Mouse (Mus musculus) CH12.LX (cell line): ENCODE data around the gene Psmd13. TPM values are rescaled to one million over a fixed set of nuclear protein-coding genes. Genes with fewer than 3 reads are reported as not detected.
A peak's percentile ranks its signal among the peaks of the same experiment; 100 is the strongest.

Experiments
- DNase-seq: peaks from one replicate; pipeline ENCODE4 v3.0.0-alpha.2; 2013; ENCODE audit errors: extremely low read depth
- H3K27ac ChIP-seq: 2 replicates; pipeline ENCODE4 v1.5.1; 2012; ENCODE audit warnings: low read depth, mild to moderate bottlenecking, control low read depth, moderate library complexity; ENCODE audit not compliant: insufficient read depth
- H3K27me3 ChIP-seq: replicated peaks from 2 replicates; pipeline ENCODE3; 2012; ENCODE audit warnings: inconsistent platforms
- H3K36me3 ChIP-seq, 2 experiments: replicated peaks in 1 of 2; 2 replicates each; pipeline versions ENCODE3 to v1.6.1; 2012; ENCODE audit warnings: inconsistent platforms in 1 of 2, low read length in 1 of 2, mild to moderate bottlenecking in 1 of 2, mixed read lengths in 1 of 2, moderate library complexity in 1 of 2; ENCODE audit not compliant: control insufficient read depth in 1 of 2, insufficient read depth in 1 of 2
- H3K4me1 ChIP-seq, 2 experiments: 2 replicates each; pipeline ENCODE4 v1.6.1; 2012; ENCODE audit warnings: inconsistent platforms in 1 of 2, moderate library complexity in 1 of 2; ENCODE audit not compliant: insufficient read depth in 2 of 2, control insufficient read depth in 1 of 2
- H3K4me2 ChIP-seq: 2 replicates; pipeline ENCODE4 v1.6.1; 2012; ENCODE audit warnings: low read depth, mild to moderate bottlenecking, control low read depth; ENCODE audit not compliant: poor library complexity, insufficient read depth, severe bottlenecking
- H3K4me3 ChIP-seq, 3 experiments: fragments of 150-350 bp in 1 of 3; sonication (generic) in 1 of 3; replicated peaks in 1 of 3; 2 replicates each; pipeline versions ENCODE3 to v1.5.1; 2011 to 2012; ENCODE audit warnings: low read depth in 2 of 3, low read length in 2 of 3, mild to moderate bottlenecking in 2 of 3, moderate library complexity in 2 of 3, control low read depth in 1 of 3, improper control_type of control experiment in 1 of 3, inconsistent platforms in 1 of 3, mixed read lengths in 1 of 3; ENCODE audit not compliant: poor library complexity in 1 of 3
- H3K79me2 ChIP-seq: replicated peaks from 2 replicates; pipeline ENCODE4 v1.6.1; 2012; ENCODE audit warnings: mild to moderate bottlenecking, moderate library complexity; ENCODE audit not compliant: control insufficient read depth, poor library complexity, insufficient read depth, severe bottlenecking; ENCODE audit errors: extremely low read depth
- H3K9ac ChIP-seq: 2 replicates; pipeline ENCODE4 v1.6.1; 2012; ENCODE audit warnings: low read depth, mild to moderate bottlenecking, control low read depth, moderate library complexity; ENCODE audit not compliant: insufficient read depth
- H3K9me3 ChIP-seq: replicated peaks from 2 replicates; pipeline ENCODE3; 2012; ENCODE audit warnings: low read length, inconsistent platforms, mixed read lengths
- BHLHE40 ChIP-seq: IDR thresholded peaks from 2 replicates; pipeline ENCODE4 v1.6.1; 2011; ENCODE audit warnings: mild to moderate bottlenecking, low read depth, low read length, improper control_type of control experiment
- CHD1 ChIP-seq: IDR thresholded peaks from 2 replicates; pipeline ENCODE4 v1.6.1; 2012; ENCODE audit warnings: low read depth, low read length, improper control_type of control experiment, inconsistent platforms
- CTCF ChIP-seq, 2 experiments: IDR thresholded peaks in 1 of 2; conservative IDR thresholded peaks in 1 of 2; 2 replicates each; pipeline ENCODE4 v1.5.1; 2011 to 2012; ENCODE audit warnings: low read depth in 2 of 2, low read length in 2 of 2, improper control_type of control experiment in 1 of 2, inconsistent platforms in 1 of 2, mild to moderate bottlenecking in 1 of 2, moderate library complexity in 1 of 2
- ELF1 ChIP-seq: IDR thresholded peaks from 2 replicates; pipeline ENCODE4 v1.6.1; 2014; ENCODE audit warnings: low read depth, mild to moderate bottlenecking, inconsistent platforms, low read length, improper control_type of control experiment
- GABPA ChIP-seq: IDR thresholded peaks from 2 replicates; pipeline ENCODE4 v1.6.1; 2012; ENCODE audit warnings: low read depth, low read length, improper control_type of control experiment, inconsistent platforms; ENCODE audit not compliant: insufficient replicate concordance
- IRF4 ChIP-seq: IDR thresholded peaks from 2 replicates; pipeline ENCODE4 v1.6.1; 2014; ENCODE audit warnings: low read depth, mild to moderate bottlenecking, inconsistent platforms, low read length, improper control_type of control experiment
- JUN ChIP-seq: IDR thresholded peaks from 2 replicates; pipeline ENCODE4 v1.6.1; 2011; ENCODE audit warnings: low read depth, mild to moderate bottlenecking, low read length, improper control_type of control experiment, moderate library complexity; ENCODE audit not compliant: insufficient read depth
- JUND ChIP-seq: conservative IDR thresholded peaks from 2 replicates; pipeline ENCODE4 v1.6.1; 2011; ENCODE audit warnings: low read depth, low read length, improper control_type of control experiment
- KAT2A ChIP-seq: IDR thresholded peaks from 2 replicates; pipeline ENCODE4 v1.6.1; 2012; ENCODE audit warnings: low read length, improper control_type of control experiment, inconsistent platforms; ENCODE audit not compliant: insufficient replicate concordance
- MAFK ChIP-seq: IDR thresholded peaks from 2 replicates; pipeline ENCODE4 v1.6.1; 2011; ENCODE audit warnings: low read length, improper control_type of control experiment; ENCODE audit not compliant: insufficient replicate concordance
- MAX ChIP-seq: IDR thresholded peaks from 2 replicates; pipeline ENCODE4 v1.6.1; 2011; ENCODE audit warnings: low read length, improper control_type of control experiment
- MXI1 ChIP-seq: IDR thresholded peaks from 2 replicates; pipeline ENCODE4 v1.6.1; 2011; ENCODE audit warnings: mild to moderate bottlenecking, low read depth, low read length, improper control_type of control experiment
- NELFE ChIP-seq: IDR thresholded peaks from 2 replicates; pipeline ENCODE4 v1.6.1; 2011; ENCODE audit warnings: low read depth, low read length, improper control_type of control experiment
- SIN3A ChIP-seq: IDR thresholded peaks from 2 replicates; pipeline ENCODE4 v1.6.1; 2012; ENCODE audit warnings: low read length, improper control_type of control experiment, inconsistent platforms
- SMC3 ChIP-seq: IDR thresholded peaks from 2 replicates; pipeline ENCODE4 v1.6.1; 2011; ENCODE audit warnings: low read depth, low read length, improper control_type of control experiment
- TCF12 ChIP-seq: IDR thresholded peaks from 2 replicates; pipeline ENCODE4 v1.6.1; 2014; ENCODE audit warnings: low read depth, mild to moderate bottlenecking, inconsistent platforms, low read length, improper control_type of control experiment
- UBTF ChIP-seq: IDR thresholded peaks from 2 replicates; pipeline ENCODE4 v1.6.1; 2012; ENCODE audit warnings: low read depth, mild to moderate bottlenecking, inconsistent platforms, low read length, improper control_type of control experiment, moderate library complexity
- USF2 ChIP-seq: conservative IDR thresholded peaks from 2 replicates; pipeline ENCODE4 v1.6.1; 2011; ENCODE audit warnings: low read depth, low read length, improper control_type of control experiment
- ZC3H11A ChIP-seq: IDR thresholded peaks from 2 replicates; pipeline ENCODE4 v1.6.1; 2012; ENCODE audit warnings: low read depth, mild to moderate bottlenecking, inconsistent platforms, low read length, improper control_type of control experiment
- ZMIZ1 ChIP-seq: IDR thresholded peaks from 2 replicates; pipeline ENCODE4 v1.6.1; 2012; ENCODE audit warnings: low read depth, mild to moderate bottlenecking, inconsistent platforms, low read length, improper control_type of control experiment
- ZNF384 ChIP-seq: IDR thresholded peaks from 2 replicates; pipeline ENCODE4 v1.6.1; 2012; ENCODE audit warnings: low read depth, low read length, improper control_type of control experiment, inconsistent platforms
- dilution Hi-C: fragments of 300-500 bp; cut with MboI; formaldehyde crosslinking; loops from 2 replicates; pipeline ENCODE4 v1.14.3; 2020; ENCODE audit warnings: low sequenced_read_pairs; ENCODE audit not compliant: extremely low pct_unique_long_range_greater_than_20kb, extremely low pct_ligation_motif_present
- in situ Hi-C: fragments of 300-500 bp; cut with MboI; formaldehyde crosslinking; loops from 3 replicates; pipeline ENCODE4 v1.14.3; 2019; ENCODE audit warnings: low sequenced_read_pairs, low pct_ligation_motif_present, low pct_unique_long_range_greater_than_20kb, mixed read lengths
- polyA plus RNA-seq: library from polyadenylated mRNA; unstranded; fragments of >175 nt; gene quantifications from 2 replicates; pipeline ENCODE4 v1.2.1, GENCODE M21; 2012; ENCODE audit warnings: low read depth; ENCODE audit not compliant: insufficient read length
- total RNA-seq, 2 experiments: library from RNA; depleted of rRNA; stranded (reverse); fragments of 300-350 nt in 1 of 2; fragments of >200 nt in 1 of 2; gene quantifications; 2 replicates each; pipeline ENCODE4 v1.2.3; 2012 to 2014

Psmd13 gene
- total and polyA plus RNA-seq, 3 experiments = 165 to 185 (median 168) TPM

GRCm38 (mm10) chr7:140858746-140859145 is 23.0 kb upstream of the Psmd13 start:
- no peak overlapping the region for H3K27ac ChIP-seq
- no peaks in the 10 kb centered on the region for H3K9me3 ChIP-seq
- no peaks in the 10 kb centered on the region for H3K27me3 ChIP-seq
- H3K4me3 ChIP-seq = peak overlapping the region; percentile 84 to 98 (median 92)
- in situ Hi-C loops (no loop called here), dilution Hi-C loops (no loop called here)
- peaks cover 22 to 35% of the 10 kb centered on the region in 2 experiments for H3K4me1 ChIP-seq
- H3K79me2 ChIP-seq = peaks cover 35% of the 10 kb centered on the region
- TF ChIP-seq UBTF = no peak
- TF ChIP-seq ZNF384 = no peak
- TF ChIP-seq MXI1 = no peak
- no peak for TF ChIP-seq CHD1
- no peak for TF ChIP-seq CTCF (conservative IDR thresholded peaks at IDR 0.05 in 1 of 2, IDR thresholded peaks at IDR 0.05 in 1 of 2; ENCODE audit: low read depth in 2 of 2, low read length in 2 of 2)
- H3K36me3 ChIP-seq = peaks cover 55 to 70% of the 10 kb centered on the region in 2 experiments
- no peak for DNase-seq
- H3K9ac ChIP-seq = peak overlapping the region; percentile 97; the same call in 1 of the 2 replicates
- peak overlapping the region; percentile 79 for H3K4me2 ChIP-seq

DNA sequence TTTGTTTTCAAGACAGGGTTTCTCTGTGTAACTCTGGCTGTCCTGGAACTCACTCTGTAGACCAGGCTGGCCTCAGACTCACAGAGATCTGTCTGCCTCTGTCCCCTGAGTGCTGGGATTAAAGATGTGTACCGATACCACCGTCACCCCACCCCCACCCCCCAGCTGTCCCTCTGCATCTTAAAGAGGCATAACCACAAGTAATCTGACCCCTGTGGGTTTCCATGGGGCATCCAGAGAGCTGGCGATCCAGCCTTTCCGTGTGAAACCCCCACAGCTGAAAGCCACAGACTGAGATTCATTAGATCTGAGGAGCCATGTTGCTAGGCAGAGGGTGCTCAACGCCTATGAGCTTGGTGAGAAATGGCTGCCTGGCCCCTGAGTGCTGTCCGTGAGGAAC is 21.8 kb upstream of the Psmd13 start:
- H3K9me3 ChIP-seq = no peaks in the 10 kb centered on the region
- no peak overlapping the region for H3K27ac ChIP-seq
- dilution Hi-C loops (no loop called here), in situ Hi-C loops (no loop called here)
- TF ChIP-seq MAFK (no peak), BHLHE40 (no peak), KAT2A (no peak), UBTF (no peak), ZC3H11A (no peak), TCF12 (no peak), IRF4 (no peak), ZMIZ1 (no peak), MAX (no peak), GABPA (no peak), ELF1 (no peak)
- no peak overlapping the region for H3K4me3 ChIP-seq
- peaks cover 32% of the 10 kb centered on the region for H3K79me2 ChIP-seq
- peaks cover 20 to 29% of the 10 kb centered on the region in 2 experiments for H3K4me1 ChIP-seq
- H3K9ac ChIP-seq = no peak overlapping the region
- peaks cover 58 to 70% of the 10 kb centered on the region in 2 experiments for H3K36me3 ChIP-seq
- DNase-seq = no peak
- H3K27me3 ChIP-seq = no peaks in the 10 kb centered on the region
- H3K4me2 ChIP-seq = 0 out of 2 replicates have a peak overlapping the region, but pooled peaks have one; percentile 4

DNA sequence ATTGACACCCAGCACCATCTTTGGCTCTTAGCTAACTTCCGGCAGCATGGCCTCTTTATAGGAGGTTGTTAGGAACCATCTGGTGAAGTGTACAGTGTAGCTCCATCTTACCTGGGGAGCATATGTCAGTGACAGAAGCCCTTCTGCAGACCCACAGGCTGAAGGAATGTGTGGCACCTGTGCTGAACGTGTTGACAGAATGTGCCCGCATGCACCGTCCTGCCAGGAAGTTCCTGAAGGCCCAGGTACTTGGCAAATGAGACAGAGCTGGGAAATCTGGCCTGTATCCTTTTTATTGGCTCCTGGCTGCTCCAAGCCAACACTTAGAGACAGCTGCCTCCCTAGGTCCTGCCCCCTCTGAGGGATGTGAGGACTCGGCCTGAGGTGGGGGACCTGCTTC is 21.0 kb upstream of the Psmd13 start:
- DNase-seq = no peak
- no peaks in the 10 kb centered on the region for H3K9me3 ChIP-seq
- H3K27me3 ChIP-seq = no peaks in the 10 kb centered on the region
- dilution Hi-C loops (no loop called here), in situ Hi-C loops (no loop called here)
- peaks cover 65 to 75% of the 10 kb centered on the region in 2 experiments for H3K36me3 ChIP-seq
- H3K4me2 ChIP-seq = no peak overlapping the region
- TF ChIP-seq JUND (no peak), SIN3A (no peak), SMC3 (no peak), NELFE (no peak), USF2 (no peak), JUN (no peak)
- peaks cover 17 to 24% of the 10 kb centered on the region in 2 experiments for H3K4me1 ChIP-seq
- no peak overlapping the region for H3K9ac ChIP-seq
- H3K79me2 ChIP-seq = peaks cover 25% of the 10 kb centered on the region
- H3K27ac ChIP-seq = no peak overlapping the region
- no peak overlapping the region for H3K4me3 ChIP-seq
